Mouse (Mus musculus): Measurements from ENCODE around the gene Rnf38.

DNA sequence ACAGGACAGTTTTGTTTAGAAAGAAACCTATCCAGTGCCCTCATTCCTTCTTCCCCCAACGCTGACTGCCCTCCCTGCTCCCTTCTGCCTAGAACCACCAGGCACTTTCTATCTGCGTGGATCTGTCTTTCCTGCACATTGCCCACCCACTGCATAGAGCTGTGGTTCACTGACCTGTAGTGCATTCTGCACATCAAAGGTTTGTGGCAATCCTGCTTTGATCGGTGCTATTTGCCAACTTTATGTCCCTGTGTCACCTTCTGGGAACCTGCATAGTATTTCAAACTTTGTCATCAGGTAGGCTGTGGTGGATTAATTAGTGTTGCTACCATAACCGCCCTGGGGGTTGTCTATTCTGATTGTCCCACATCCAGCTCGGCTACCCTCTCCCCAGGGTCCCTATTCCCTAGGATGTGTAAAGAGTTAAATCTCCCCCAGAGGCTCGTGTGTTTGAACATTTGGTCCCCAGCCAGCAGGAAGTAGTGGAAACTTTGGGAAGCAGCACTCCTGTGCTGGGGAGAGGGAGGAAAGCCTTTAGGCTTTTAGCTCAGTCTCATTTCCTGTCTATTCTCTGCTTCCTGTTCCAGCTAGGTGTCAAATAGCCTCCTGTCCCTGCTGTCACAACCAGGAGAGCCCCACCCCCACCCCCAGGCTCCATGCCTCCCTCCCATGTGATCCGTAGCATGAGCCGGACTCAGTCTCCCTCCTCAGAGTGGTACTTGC is 129.2 kb downstream of the Rnf38 start:
- TF ChIP-seq CTCF (IDR thresholded peaks at IDR 0.05; ENCODE audit: low read depth) (no peak), EP300 (IDR thresholded peaks at IDR 0.05; ENCODE audit: low read depth) (no peak)

Measured in liver, embryonic 14.5 days (tissue).